Mouse (Mus musculus) kidney, embryonic 15.5 days (tissue): Measurements from ENCODE around the gene Olfr1472. TPM values are rescaled to one million over a fixed set of nuclear protein-coding genes. Genes with fewer than 3 reads are reported as not detected.
"Not testable (repeated sequence)": the region's sequence is repeated elsewhere in the genome, so short reads cannot be mapped to it uniquely, and the experiment has no call there.

ENCODE experiments used
- ATAC-seq: fragments of 200-750 bp; cut with Nextera tagmentation; replicated peaks from 2 replicates; pipeline ENCODE4 v1.8.0; 2017; ENCODE audit warnings: moderate TSS enrichment; ENCODE audit not compliant: low FRiP score
- H3K27ac ChIP-seq: fragments of 300-500 bp; sonication (generic); 2 replicates; pipeline ENCODE4 v1.5.1; 2015; ENCODE audit warnings: mild to moderate bottlenecking, inconsistent platforms
- H3K27me3 ChIP-seq: fragments of 300-500 bp; sonication (generic); 2 replicates; pipeline ENCODE4 v1.6.1; 2015; ENCODE audit warnings: inconsistent platforms
- H3K36me3 ChIP-seq: fragments of 300-500 bp; sonication (generic); 2 replicates; pipeline ENCODE4 v1.6.1; 2015; ENCODE audit warnings: inconsistent platforms
- H3K4me1 ChIP-seq: fragments of 300-500 bp; sonication (generic); 2 replicates; pipeline ENCODE4 v1.6.1; 2015; ENCODE audit warnings: inconsistent platforms
- H3K4me2 ChIP-seq: fragments of 300-500 bp; sonication (generic); 2 replicates; pipeline ENCODE4 v1.6.1; 2015; ENCODE audit warnings: moderate library complexity, mild to moderate bottlenecking, inconsistent platforms
- H3K4me3 ChIP-seq: fragments of 300-500 bp; sonication (generic); replicated peaks from 2 replicates; pipeline ENCODE4 v1.5.1; 2015; ENCODE audit warnings: mild to moderate bottlenecking, inconsistent platforms
- H3K9ac ChIP-seq: fragments of 300-500 bp; sonication (generic); 2 replicates; pipeline ENCODE4 v1.6.1; 2015; ENCODE audit warnings: mild to moderate bottlenecking, inconsistent platforms
- H3K9me3 ChIP-seq: fragments of 300-500 bp; sonication (generic); replicated peaks from 2 replicates; pipeline ENCODE4 v1.6.1; 2016; ENCODE audit warnings: inconsistent platforms
- WGBS: fragments of 180-500 bp; shearing (Covaris S2); methylation state at CpG from one replicate; pipeline ENCODE4 v1.1.7; 2015; ENCODE audit warnings: mixed read lengths; 5-methylcytosine and 5-hydroxymethylcytosine counted together
- polyA plus RNA-seq: library from polyadenylated mRNA; unstranded; fragments of >200 nt; fragmentation: Nextera tagmentation; extraction: Ambion mirVana; gene quantifications from 2 replicates; pipeline ENCODE4 v1.2.1, GENCODE M21; 2015

The Olfr1472 gene
- polyA plus RNA-seq: not detected in 2 replicates

DNA sequence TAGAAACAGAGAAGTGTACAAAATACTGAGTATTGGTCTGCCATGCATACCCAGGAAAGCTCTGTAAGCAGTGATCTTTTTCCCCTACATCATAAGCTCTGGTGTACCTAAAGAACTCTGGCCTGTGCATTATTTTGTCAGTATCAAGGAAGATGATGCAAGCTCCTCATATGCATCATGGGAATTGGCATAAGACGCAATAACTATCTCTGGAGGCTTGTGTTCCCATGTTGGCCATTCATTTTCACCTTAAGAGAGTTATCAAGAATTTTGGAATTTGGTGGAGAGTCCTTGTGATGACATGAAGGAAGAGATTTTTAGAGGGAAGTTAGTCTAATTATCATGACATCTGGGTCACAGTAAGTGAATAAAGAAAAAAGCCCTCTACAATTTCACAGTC, at the start of gene Olfr1472:
Gene Olfr1472, minus strand, starts transcription at position 101 of the 400 bp plus-strand sequence.
- Histone ChIP-seq H3K27ac (no peak within 1 kb of the TSS), H3K4me3 (no peak within 1 kb of the TSS), H3K36me3 (no peaks in the 10 kb centered on the region), H3K9me3 (no peaks in the 10 kb centered on the region), H3K9ac (no peak within 1 kb of the TSS), H3K4me1 (no peaks in the 10 kb centered on the region), H3K4me2 (no peak within 1 kb of the TSS), H3K27me3 (no peaks in the 10 kb centered on the region)
- 91% methylated on average over 1 of the region's 1 CpGs for WGBS
- ATAC-seq: no peak

DNA sequence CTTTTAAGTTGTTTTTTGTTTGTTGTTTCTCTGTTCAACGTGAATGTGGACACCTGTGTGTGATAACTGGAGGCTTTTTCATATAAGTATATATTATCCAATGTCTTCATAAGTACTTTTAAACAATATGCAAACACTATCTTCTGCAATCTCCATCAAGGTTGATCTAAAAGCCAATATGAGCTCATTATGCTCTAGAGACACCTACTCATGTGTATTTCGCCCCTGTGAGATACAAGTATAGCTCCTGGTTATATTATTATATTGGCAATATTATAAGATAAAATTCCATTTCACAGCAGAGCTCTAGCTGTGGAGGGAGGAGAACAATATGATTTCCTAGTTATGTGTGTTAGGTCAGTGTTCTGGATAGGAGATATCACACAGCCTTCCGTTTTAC, 44.4 kb upstream of the Olfr1472 start, which contains the start of gene Olfr1477:
Gene Olfr1477, plus strand, starts transcription at position 301 of the 400 bp plus-strand sequence.
- H3K9ac ChIP-seq: no peak within 1 kb of the TSS
- no peaks in the 10 kb centered on the region for H3K4me1 ChIP-seq
- H3K27me3 ChIP-seq: no peaks in the 10 kb centered on the region
- no peak for ATAC-seq
- no peak within 1 kb of the TSS for H3K4me2 ChIP-seq
- no peak within 1 kb of the TSS for H3K4me3 ChIP-seq
- no peak within 1 kb of the TSS for H3K27ac ChIP-seq
- 74% methylated on average over 3 of the region's 3 CpGs for WGBS
- no peaks in the 10 kb centered on the region for H3K36me3 ChIP-seq
- H3K9me3 ChIP-seq: no peaks in the 10 kb centered on the region

DNA sequence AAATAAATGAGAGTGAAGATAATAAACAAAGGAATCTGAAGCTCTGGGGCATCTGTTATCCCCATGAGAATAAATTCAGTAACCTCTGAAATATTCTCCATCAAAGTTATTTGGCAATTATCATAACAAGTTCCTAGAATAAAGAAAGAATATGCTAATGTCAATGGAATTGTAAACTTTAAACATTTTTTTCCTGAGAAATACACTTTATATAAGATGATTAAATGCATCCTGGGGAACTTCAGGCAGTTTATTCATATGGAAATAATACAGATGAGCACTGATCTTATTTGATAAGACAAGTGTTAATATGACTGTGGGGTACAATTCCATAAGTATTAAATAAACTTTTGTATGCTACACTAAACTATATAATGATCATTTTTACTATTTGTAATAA, 24.2 kb upstream of the Olfr1472 start, which contains the start of gene Olfr1475:
Gene Olfr1475, minus strand, starts transcription at position 101 of the 400 bp plus-strand sequence.
- H3K4me3 ChIP-seq: no peak within 1 kb of the TSS
- no peak within 1 kb of the TSS for H3K27ac ChIP-seq
- no peaks in the 10 kb centered on the region for H3K27me3 ChIP-seq
- no peak for ATAC-seq
- no peak within 1 kb of the TSS for H3K9ac ChIP-seq
- no peaks in the 10 kb centered on the region for H3K36me3 ChIP-seq
- H3K4me1 ChIP-seq: no peaks in the 10 kb centered on the region
- H3K9me3 ChIP-seq: no peaks in the 10 kb centered on the region
- H3K4me2 ChIP-seq: no peak within 1 kb of the TSS

DNA sequence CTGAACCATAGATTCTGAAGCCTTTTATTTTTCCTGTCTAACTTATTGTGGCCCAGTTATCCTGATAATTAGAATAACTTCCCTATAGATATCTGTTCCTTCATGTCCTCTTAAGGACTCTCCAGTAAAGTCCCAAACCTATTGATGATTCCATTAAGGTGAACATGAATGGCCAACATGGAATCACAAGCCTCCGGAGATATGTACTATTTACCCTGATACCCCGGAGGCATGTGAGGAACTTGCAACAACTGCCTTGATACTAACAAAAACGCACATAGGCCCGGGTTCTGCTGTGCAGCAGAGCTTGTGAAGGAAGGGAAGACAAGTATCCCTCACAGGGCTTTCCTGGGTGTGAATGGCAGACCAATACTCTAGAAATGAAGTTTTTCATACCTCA, 13.4 kb upstream of the Olfr1472 start, which contains the start of gene Olfr1474:
Gene Olfr1474, plus strand, starts transcription at position 301 of the 400 bp plus-strand sequence.
- not testable (repeated sequence) for H3K4me2 ChIP-seq, H3K27ac ChIP-seq, H3K4me3 ChIP-seq, H3K27me3 ChIP-seq, H3K9ac ChIP-seq, H3K36me3 ChIP-seq, ATAC-seq, H3K4me1 ChIP-seq, H3K9me3 ChIP-seq
- 81% methylated on average over 4 of the region's 4 CpGs for WGBS

DNA sequence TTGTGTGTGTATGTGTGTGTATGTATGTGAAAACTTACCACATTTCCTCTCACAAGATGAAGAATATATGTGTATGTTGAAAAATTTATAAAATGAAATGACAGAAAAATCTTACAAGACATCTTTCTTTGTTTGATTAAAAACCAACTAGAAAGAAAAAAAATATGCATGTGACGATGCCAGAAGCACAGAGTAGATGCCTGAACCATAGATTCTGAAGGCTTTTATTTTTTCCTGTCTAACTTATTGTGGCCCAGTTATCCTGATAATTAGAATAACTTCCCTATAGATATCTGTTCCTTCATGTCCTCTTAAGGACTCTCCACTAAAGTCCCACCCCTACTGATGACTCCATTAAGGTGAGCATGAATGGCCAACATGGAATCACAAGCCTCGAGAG, 12.8 kb downstream of the Olfr1472 start, which contains the start of gene Olfr1471:
Gene Olfr1471, plus strand, starts transcription at position 301 of the 400 bp plus-strand sequence.
- not testable (repeated sequence) for H3K9me3 ChIP-seq, H3K36me3 ChIP-seq, H3K4me3 ChIP-seq, H3K4me2 ChIP-seq, H3K27ac ChIP-seq, H3K4me1 ChIP-seq, H3K27me3 ChIP-seq, H3K9ac ChIP-seq, ATAC-seq
- 79% methylated on average over 2 of the region's 2 CpGs for WGBS

DNA sequence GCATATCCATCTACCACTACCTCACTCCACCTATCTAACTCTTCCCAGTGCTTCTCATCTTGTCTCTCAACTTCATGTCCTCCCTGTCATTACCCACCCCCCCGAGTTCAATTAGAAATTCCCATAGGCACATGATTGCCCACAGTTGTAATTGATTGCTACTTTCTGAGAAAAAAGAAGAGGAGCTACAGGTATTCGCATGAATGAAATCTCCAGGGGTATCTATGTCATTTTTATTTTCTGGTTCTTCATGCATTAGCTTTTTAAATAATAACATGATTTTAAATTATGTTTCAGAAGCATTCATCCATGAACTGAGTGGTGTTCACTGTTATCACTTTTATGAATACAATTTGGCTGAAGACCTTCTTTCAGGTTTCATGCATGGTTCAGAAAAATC, 48.3 kb downstream of the Olfr1472 start, which contains the start of gene Olfr1469:
Gene Olfr1469, plus strand, starts transcription at position 301 of the 400 bp plus-strand sequence.
- no peaks in the 10 kb centered on the region for H3K9me3 ChIP-seq
- no peak within 1 kb of the TSS for H3K27ac ChIP-seq
- no peaks in the 10 kb centered on the region for H3K4me1 ChIP-seq
- no peak for ATAC-seq
- H3K9ac ChIP-seq: no peak within 1 kb of the TSS
- no peak within 1 kb of the TSS for H3K4me2 ChIP-seq
- no peak within 1 kb of the TSS for H3K4me3 ChIP-seq
- no peaks in the 10 kb centered on the region for H3K36me3 ChIP-seq
- WGBS: 76% methylated on average over 2 of the region's 2 CpGs
- H3K27me3 ChIP-seq: no peaks in the 10 kb centered on the region

Other genes starting within 250 kb of the Olfr1472 start
- gene Olfr1463, start 224.8 kb downstream of the Olfr1472 start, polyA plus RNA-seq: not detected in 2 replicates
- gene Olfr1465, start 140.5 kb downstream of the Olfr1472 start, polyA plus RNA-seq: not detected in 2 replicates
- not detected in 2 replicates for gene Olfr1466, start 117.2 kb downstream of the Olfr1472 start, polyA plus RNA-seq
- not detected in 2 replicates for gene Olfr1467, start 93.8 kb downstream of the Olfr1472 start, polyA plus RNA-seq
- not detected in 2 replicates for gene Olfr1469, start 48.2 kb downstream of the Olfr1472 start, polyA plus RNA-seq
- not detected in 2 replicates for gene Olfr1471, start 12.7 kb downstream of the Olfr1472 start, polyA plus RNA-seq
- gene Olfr1474, start 13.5 kb upstream of the Olfr1472 start, polyA plus RNA-seq: not detected in 2 replicates
- not detected in 2 replicates for gene Olfr1475, start 24.1 kb upstream of the Olfr1472 start, polyA plus RNA-seq
- gene Olfr1477, start 44.5 kb upstream of the Olfr1472 start, polyA plus RNA-seq: not detected in 2 replicates
- gene Olfr1480, start 71.8 kb upstream of the Olfr1472 start, polyA plus RNA-seq: not detected in 2 replicates
- gene Olfr1484, start 127.4 kb upstream of the Olfr1472 start, polyA plus RNA-seq: not detected in 2 replicates
- not detected in 2 replicates for gene Olfr1487, start 161.3 kb upstream of the Olfr1472 start, polyA plus RNA-seq
- not detected in 2 replicates for gene Olfr1489, start 175.5 kb upstream of the Olfr1472 start, polyA plus RNA-seq
- gene Olfr1490, start 195.0 kb upstream of the Olfr1472 start, polyA plus RNA-seq: not detected in 2 replicates
- gene Olfr1491, start 241.2 kb upstream of the Olfr1472 start, polyA plus RNA-seq: not detected in 2 replicates